Mouse (Mus musculus) layer of hippocampus, adult 11-12 months (tissue): ENCODE results near the gene Gm4792.

Source experiments
- DNase-seq: peaks from one replicate; pipeline ENCODE4 v3.0.0; 2022; ENCODE audit warnings: low spot score

Gm4792 gene

DNA sequence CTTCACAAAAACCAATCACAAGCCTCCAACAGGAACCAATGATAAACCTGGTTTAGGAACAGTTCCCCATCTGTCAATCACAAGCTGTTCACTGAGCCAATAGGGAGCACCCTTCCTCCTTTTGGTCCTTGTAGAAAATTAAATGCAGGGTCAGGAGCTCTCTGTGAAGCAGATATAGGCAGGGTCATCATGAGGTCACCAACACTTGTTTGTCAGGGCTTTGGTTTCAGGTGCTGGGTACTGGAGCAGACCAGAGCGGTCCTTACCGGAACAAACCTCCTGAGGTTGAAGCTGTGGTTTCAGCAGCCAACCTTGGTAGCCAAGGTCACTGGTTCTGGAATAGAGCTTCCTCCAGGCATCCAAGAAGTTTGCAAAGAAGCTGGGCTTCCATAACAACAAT is 798 bp upstream of the Gm4792 start:
- DNase-seq, result no peak

DNA sequence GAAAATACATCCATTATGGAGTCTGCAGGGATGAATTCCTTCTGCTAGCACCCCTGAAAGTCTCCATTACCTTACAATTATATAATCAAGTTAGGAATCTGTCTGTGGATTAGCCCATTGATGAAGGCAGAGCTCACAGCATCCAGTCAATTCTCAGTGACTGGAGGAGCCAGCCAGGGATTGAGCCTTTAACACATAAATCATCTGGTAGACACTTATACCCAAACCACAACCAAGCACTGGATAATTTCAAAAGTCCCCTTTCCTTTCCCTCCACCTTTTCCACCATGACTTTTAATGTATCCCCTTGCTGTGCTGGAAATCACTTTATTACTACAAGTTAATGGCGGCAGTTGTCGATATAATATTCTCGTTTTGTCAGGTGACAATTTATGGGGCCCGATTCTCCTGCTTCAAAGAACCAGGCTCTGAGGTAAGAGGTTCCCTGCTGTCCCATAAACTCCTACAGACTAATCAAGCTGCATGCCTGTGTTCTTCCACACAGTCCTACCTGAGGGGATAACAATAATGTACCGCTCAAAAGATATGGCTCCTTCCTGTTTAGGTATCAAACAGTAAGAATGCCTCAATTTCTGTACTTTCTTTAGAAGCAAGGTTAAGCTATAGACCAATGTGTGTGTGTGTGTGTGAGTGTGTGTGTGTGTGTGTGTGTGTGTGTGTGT is 2.4 kb downstream of the Gm4792 start:
- DNase-seq, result no peak

DNA sequence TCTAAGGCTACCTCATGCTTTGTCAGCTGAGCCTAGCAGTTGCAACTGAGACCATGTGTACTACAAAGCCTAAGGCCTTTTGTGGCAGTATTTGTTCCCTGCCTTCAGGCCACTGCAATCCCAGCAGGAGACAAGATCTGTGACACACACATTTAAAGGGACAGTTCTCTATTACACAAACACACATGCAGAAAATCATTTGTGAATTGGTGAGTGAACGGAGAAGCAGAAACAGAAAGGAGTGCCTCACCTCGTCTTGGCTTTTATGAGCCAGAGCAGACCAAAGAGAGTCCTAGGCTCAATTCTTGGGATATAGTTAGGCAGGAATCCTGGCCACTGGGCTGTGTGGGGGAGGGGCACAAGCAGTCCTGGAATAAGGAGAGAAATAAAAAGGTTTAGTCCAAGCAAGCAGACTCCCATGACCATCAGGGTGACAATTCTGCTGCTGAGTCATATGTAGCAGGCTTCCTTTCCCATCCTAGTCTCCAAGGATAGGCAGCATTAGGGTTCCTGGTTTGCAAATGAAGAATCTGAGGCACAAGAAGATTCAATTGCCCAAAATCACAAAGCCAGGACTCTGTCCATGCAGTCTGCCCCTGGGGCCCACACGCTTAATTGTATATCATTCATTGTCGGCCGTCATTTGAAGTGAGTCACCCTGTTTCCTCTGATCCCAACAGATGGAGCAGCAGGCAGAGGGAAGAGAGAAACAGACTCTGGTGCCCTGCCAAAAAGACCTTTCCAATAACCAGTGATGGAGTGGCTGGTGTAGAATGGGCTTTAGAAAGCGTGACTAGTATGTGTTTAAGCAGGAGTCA is 3.4 kb downstream of the Gm4792 start:
- DNase-seq, result no peak

DNA sequence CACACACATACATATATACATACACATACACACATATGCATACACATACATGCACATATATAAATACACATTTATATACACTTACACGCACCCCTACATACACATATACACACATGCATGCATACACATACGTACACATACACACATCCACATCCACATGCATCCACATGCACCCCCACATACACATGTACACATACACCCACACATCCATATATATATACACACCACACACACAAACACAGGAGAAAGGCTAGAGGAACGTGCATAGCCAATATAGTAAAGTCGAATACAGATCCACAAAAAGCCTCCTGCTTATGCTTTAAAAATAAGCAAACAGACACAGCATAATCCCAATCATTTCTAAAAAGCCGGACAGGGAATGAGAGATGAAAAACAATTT is 4.1 kb downstream of the Gm4792 start:
- no peak for DNase-seq

DNA sequence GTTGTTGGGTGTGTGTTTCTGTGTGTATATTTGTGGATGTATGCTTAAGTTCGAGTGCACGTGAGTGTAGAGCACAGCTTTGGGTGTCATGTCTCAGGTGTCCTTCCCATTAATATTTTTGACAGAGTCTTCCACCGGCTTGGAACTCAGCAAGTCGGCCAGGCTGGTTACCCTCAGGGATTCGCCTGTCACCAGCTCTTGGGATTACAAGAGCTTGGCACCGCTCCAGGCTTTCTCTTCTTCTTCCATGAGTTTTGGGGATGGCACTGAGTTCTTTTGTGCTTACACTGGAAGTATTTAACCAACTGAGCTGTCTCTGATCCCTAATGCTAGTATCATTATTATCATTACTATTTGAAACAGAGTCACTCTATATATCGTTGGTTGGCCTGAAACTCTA is 15.7 kb downstream of the Gm4792 start:
- no peak for DNase-seq

DNA sequence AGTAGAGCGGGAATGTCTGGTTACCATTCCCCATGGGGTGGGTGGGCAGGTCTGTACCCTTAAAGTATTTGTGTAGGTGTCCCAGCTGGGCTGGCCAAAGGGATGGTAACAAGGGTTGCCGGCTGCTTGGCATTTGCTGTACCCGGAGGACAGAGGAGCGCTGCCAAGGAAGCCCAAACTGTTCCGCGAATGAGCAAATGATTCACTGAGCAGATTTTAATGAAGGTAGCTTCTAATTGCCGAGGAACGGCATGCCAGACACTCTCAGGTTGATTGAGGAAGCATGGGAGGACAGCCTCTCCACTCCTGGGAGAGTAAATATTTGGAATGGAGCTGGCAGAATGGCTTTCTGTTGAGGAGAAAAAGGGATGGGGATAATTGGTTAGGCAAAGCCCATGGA is 16.3 kb downstream of the Gm4792 start:
- no peak for DNase-seq

DNA sequence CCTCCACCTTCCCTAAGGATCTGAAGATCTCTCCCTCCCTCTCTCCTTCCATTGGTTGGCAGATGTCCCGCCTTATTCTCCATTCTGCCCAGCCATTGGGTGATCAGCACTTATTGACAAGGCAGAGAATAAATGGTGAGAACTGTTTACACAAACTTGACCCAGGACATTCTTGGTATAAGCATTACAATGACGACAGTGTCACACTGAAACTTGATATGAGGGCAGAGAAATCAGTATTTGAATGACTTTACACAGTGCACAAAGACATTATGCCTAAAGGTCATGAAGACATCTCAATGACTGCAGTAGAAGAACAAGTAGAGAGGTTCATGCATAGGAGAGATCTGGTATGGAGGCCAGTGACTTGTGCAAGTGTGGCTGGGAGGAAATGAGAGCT is 22.0 kb downstream of the Gm4792 start:
- no peak for DNase-seq

DNA sequence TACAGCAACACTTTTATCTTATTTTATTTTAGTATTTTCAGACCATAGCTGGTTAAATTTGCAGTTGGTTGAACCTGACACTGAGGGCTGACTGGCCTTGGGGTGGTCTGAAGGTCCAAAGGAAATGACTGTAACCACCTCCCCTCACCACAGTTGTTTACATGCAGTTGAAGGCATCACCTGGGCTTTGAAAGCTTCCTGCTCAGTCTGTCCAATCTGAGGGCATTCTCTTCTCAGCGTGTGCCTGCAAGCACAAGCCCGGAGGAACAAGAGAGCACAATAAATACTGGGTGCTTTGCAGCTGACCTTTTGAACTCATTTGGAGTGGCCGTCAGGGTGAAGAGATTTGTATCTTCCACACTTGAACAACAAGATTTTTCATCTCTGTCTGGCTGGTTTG is 23.2 kb downstream of the Gm4792 start:
- no peak for DNase-seq

DNA sequence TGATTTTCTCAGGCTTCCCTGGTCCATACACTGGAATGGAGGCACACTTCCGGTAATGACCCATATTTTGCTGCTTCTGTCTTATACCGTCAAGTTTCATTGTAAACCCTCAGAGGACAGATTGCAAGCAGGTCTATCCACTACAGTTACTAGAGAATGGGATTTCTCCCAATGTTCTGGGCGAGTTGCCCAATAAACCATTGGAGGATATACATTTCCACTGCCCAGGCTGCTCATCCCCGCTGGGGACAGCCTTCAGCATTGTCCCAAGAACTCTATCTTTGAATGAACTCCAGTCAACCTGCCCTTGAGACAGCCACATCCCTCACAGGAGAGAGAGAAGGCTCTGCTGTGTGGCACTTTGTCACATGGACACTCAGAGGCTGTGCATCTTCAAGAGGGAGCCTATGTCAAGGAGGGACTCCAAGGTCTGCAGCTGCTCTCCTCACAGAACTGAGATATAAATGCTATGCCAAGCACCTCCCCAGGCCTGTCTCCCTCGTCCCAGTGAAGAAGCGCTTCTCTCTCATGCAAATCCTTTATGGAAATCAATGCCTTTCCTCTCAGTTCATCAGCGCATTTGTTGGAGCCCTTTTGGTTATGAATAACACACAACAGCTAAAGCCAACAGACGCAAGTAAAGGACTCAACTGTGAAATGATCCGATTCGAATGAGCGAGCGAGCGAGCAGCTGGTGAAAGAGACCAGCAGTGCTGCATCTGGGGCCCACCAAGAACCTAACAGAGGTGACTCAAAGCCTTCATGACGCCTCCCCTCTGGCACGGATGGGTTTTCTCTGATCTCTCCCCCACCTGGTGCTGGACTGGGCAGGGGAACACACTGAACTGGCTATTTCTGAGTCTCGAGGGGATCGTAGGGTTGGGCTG is 32.6 kb downstream of the Gm4792 start:
- DNase-seq, result no peak

DNA sequence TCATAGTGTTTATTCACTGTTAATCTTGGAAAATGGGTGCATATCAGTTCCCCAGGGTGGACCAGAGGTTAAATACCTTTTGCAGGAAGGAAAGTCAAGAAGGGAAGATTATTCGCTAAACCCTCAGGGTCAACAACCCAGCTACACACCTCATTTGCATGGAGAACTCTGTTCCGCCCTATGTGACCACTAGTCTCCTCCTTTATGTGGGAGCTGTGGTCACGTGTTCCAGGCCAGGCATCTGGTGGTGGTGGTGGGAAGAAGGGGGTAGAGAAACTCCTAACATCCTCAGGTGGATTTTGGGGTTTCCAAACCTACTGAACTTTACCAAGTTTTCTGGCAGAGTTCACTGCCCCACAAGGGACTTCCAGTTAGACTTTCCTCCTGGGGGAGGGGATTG is 35.3 kb downstream of the Gm4792 start:
- no peak for DNase-seq

DNA sequence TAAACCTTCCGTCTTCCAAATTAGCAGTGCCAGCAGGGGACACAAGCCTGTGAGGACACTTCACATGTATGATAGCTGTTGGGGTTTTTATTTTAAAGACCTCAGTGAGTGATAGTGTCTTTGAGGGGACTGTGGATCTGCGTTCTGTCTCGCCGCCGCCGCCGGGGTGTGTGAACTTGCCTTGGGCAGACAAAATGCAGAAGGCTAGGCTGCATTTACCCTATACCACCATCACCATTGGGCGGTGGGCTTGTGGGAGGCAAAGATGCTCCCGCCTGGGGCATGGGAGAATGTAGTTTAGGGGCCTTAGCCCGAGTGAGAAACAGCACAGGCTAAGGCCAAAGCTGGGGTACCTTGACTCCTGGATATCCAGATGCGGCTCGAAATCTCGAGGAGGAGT is 35.9 kb downstream of the Gm4792 start:
- no peak for DNase-seq

DNA sequence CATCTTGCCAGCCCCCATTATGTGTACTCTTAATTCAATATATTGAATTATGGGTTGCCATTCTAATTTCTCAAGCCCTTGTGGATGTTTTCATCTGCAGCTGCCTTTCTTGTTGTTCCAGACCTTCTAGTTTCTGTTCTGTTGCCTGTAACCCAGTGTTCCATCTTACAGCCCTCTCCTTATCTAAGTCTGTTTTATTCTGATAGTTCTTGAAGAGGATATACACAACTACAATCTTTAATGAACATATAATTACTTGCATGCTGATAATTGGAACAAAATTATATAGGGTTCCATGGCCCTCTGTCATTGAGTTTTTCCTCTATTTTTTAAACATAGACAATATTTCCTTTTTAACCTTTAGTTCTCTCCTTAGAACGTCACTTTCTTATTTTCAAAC is 38.0 kb downstream of the Gm4792 start:
- DNase-seq, result no peak

DNA sequence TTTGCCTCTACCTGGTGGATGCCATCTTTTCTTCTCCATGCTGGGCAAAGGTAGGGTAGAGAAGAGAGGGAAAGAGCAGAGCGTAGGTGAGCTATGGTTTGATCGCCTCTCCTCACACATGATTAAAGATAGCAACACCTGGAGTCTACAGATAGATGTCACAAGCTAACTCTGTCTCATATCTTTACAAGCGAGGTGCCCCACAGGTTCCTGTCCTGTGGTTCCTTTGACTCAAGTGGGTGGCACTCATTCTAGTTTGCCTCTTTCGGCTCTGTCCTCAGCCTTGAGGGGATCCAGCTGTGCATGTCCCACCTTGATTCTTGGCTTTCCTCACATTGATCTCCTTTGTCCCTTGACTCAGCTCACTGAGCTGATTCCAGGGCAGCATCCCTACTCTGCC is 42.0 kb downstream of the Gm4792 start:
- no peak for DNase-seq

DNA sequence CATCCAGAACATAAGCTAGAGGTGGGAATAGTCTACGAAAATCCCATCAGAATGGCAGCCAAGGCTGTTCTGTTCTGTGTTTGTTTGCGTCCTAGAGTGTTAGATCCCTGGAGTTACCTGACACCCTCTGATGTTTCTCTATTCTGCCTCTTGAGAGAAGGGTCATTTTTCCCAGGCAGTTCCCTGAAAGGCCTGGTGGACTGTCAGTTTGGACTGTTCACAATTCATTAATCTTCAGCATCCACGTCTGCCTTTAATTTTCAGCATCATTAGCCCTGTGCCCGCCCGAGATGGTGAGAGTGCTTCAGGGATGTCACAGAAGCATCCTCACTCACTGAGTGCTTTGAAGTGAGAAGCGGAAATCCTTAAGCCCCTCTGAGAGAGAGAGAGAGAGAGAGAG is 42.8 kb downstream of the Gm4792 start:
- no peak for DNase-seq

DNA sequence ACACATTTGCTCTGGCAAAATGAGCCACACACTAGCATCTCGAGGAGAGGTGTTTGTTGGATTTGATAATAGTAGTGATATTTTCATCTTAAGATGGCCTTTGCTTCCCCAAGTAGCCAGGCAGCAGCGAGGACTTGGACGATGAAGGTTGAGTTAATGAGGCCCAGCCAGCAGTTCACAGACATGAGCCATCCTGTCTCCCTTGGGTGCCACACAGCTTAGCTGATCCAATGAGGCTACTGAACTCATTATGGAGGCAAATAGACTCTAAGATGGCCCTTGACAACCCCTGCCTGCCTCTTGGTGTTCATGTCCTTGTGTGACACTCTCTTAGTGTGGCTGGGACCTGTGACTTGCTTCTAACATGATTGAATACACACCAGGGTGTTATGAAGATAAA is 43.7 kb downstream of the Gm4792 start:
- DNase-seq, result no peak

DNA sequence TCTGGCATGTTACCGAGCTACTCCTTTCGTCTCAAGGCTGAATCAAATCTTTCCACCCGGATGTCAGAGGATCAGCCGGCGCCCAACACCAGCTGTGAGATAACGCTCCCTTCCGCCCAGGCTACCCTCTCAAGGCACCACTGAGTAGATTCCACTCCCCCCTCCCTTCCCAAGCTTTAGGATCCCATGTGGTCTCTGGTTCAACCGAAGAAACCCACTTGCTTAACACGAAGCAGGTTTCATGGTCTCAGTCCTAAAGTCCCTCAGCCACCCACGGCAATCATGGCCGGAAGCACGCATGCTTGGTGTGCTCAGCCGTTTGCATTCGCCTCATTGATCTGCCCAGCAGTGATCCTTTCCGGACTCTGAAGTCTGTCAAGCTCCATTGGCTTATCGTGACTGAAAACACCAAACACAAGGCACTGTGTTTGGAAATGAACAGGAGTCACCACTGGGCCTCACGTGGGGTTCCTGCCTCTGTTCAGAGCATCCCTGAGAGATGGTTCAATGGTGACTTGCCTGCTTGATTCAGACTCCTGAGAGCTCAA is 45.2 kb downstream of the Gm4792 start:
- DNase-seq, result no peak

DNA sequence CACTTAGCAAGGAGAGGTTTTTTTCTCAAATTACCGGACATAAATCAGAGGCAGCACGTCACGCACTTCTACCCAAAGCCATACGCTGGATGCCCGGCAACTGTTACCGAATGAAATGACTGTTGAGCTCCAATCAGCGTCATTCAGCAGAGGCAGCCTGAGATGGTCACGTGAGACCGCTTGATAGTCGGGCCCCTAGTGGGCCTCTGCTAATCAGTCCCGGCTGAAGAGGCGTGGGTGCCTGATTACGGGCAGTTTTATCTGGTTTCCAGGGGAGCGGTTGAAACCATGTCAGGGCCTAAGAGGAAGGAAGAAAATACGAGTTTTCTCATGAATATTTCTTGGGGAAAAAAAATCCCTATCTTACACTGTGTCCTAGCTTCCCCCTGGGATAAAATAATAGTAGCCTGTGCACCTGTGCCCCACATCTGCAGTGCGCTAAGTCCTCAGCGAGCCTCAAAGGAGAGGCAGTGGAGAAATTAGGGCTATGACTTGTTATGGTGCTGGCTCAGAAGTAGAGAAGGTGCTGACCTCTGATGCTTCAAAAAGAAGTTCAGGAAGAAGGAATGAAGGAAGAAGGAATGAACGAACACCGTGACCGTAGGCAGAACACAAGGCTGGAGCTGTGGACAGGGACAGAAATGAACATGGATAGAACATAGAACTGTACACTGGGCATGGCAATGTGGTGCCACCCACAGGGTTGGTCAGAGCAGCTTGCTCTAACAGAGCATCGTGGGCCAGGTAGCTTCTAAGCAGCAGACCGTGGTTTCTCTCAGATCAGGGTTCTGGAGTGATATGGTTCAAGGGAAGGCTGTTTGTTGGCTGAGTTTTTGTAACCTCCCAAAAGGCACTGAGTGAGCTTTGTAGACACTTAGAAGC is 48.7 kb downstream of the Gm4792 start:
- DNase-seq, result peak; percentile 26

DNA sequence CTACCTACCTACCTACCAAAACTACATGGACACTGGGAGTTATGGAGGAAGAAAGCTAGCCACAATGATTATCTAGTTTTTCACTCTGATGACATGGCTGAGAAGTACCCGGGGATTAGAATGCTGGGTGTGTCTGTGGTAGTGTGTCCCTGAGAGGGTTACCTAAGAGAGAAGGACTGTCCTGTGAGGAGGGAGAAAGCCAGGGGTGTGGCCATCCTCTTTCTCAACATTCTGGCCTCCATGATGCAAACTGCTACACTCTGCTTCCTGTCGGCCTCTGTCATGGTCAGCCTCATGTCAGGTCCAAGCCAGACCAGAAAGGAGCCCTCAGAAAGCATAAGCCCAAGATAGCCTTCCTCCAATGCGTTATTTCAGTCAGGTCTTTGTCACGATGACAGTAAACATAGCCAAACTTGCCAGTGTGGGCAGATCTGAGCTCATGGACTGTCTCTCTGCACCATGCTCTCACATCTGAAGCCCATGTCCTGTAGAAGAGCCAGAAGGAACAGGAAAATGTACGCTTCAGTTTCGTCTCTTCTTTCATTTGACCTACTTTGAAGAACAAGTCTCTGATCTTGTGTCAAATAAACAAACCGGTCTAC is 50.7 kb downstream of the Gm4792 start:
- DNase-seq, result no peak
